Mouse (Mus musculus): ENCODE measurements at regions not wholly inside any gene's neighbourhood (a gene's known extent, or its start where the extent isn't known, plus 50 kb on each side); places are given as distances from the start of the nearest gene placed in this dataset. TPM values are rescaled to one million over a fixed set of nuclear protein-coding genes. Genes with fewer than 3 reads are reported as not detected.

- WGBS = 17% methylated on average over 1 of the region's 1 CpGs
- Histone ChIP-seq H3K27me3 (replicated peaks) (no peaks in the 10 kb centered on the region), H3K36me3 (no peaks in the 10 kb centered on the region), H3K27ac (replicated peaks) (no peak overlapping the region), H3K4me3 (no peak overlapping the region), H3K9me3 (no peaks in the 10 kb centered on the region), H3K4me2 (no peak overlapping the region), H3K9ac (no peak overlapping the region), H3K4me1 (no peaks in the 10 kb centered on the region)
- no peak for ATAC-seq (ENCODE audit: extremely low read depth, insufficient number of reproducible peaks, low FRiP score, low TSS enrichment)
Observed at GRCm38 (mm10) chr5:50122829-50123241, 64.0 kb upstream of the Adgra3 start.

GRCm38 (mm10) chr5:50119860-50120259, 61.1 kb upstream of the Adgra3 start:
- H3K27ac ChIP-seq (replicated peaks) = no peak overlapping the region
- H3K4me2 ChIP-seq = no peak overlapping the region
- WGBS = 58% methylated on average over 1 of the region's 1 CpGs
- H3K4me3 ChIP-seq = no peak overlapping the region
- H3K4me1 ChIP-seq = no peaks in the 10 kb centered on the region
- 0 out of 2 replicates have a peak, but pooled peaks cover 3% of the 10 kb centered on the region for H3K9me3 ChIP-seq
- H3K36me3 ChIP-seq = no peaks in the 10 kb centered on the region
- H3K9ac ChIP-seq = no peak overlapping the region
- H3K27me3 ChIP-seq (replicated peaks) = no peaks in the 10 kb centered on the region
- no peak for ATAC-seq (ENCODE audit: extremely low read depth, insufficient number of reproducible peaks, low FRiP score, low TSS enrichment)

Small RNA genes lying in the stretch of these regions (microRNA-seq; reads per million reads assigned to microRNA genes)
- not detected for gene Mir8117

All from heart, embryonic 13.5 days (tissue).